Mouse (Mus musculus): ENCODE results near the gene Vps37b.

The Vps37b gene

GRCm38 (mm10) chr5:124045453-124046010, 13.5 kb upstream of the Vps37b start:
- DNase-seq (ENCODE audit: low spot score in 2 of 2) = peak in 1 of 2 experiments; percentile 59

GRCm38 (mm10) chr5:124043999-124044398, 11.9 kb upstream of the Vps37b start:
- no peak for DNase-seq (ENCODE audit: low spot score in 2 of 2)

GRCm38 (mm10) chr5:124043212-124043978, 11.3 kb upstream of the Vps37b start:
- DNase-seq (ENCODE audit: low spot score in 2 of 2) = peak; percentile 59 to 92

GRCm38 (mm10) chr5:124041097-124041496, 9.0 kb upstream of the Vps37b start:
- no peak for DNase-seq (ENCODE audit: low spot score in 2 of 2)

GRCm38 (mm10) chr5:124039602-124040001, 7.5 kb upstream of the Vps37b start:
- no peak for DNase-seq (ENCODE audit: low spot score in 2 of 2)

GRCm38 (mm10) chr5:124036836-124037235, 4.8 kb upstream of the Vps37b start:
- no peak for DNase-seq (ENCODE audit: low spot score in 2 of 2)

GRCm38 (mm10) chr5:124036341-124036740, 4.3 kb upstream of the Vps37b start:
- DNase-seq (ENCODE audit: low spot score in 2 of 2) = no peak

GRCm38 (mm10) chr5:124035806-124036205, 3.7 kb upstream of the Vps37b start:
- DNase-seq (ENCODE audit: low spot score in 2 of 2) = no peak

GRCm38 (mm10) chr5:124035406-124035805, 3.3 kb upstream of the Vps37b start:
- no peak for DNase-seq (ENCODE audit: low spot score in 2 of 2)

- DNase-seq (ENCODE audit: low spot score in 2 of 2) = no peak
Measured at GRCm38 (mm10) chr5:124034471-124034870, 2.4 kb upstream of the Vps37b start.

GRCm38 (mm10) chr5:124031068-124031955, 758 bp downstream of the Vps37b start:
- no peak for DNase-seq (ENCODE audit: low spot score in 2 of 2)

GRCm38 (mm10) chr5:124030386-124031067, 1.5 kb downstream of the Vps37b start:
- no peak for DNase-seq (ENCODE audit: low spot score in 2 of 2)

- DNase-seq (ENCODE audit: low spot score in 2 of 2) = no peak
Measured at GRCm38 (mm10) chr5:124029220-124030035, 2.6 kb downstream of the Vps37b start.

GRCm38 (mm10) chr5:124028680-124029079, 3.4 kb downstream of the Vps37b start:
- no peak for DNase-seq (ENCODE audit: low spot score in 2 of 2)

- DNase-seq (ENCODE audit: low spot score in 2 of 2) = no peak
Measured at GRCm38 (mm10) chr5:124027702-124028470, 4.2 kb downstream of the Vps37b start.

GRCm38 (mm10) chr5:124026568-124026967, 5.5 kb downstream of the Vps37b start:
- DNase-seq (ENCODE audit: low spot score in 2 of 2) = no peak

GRCm38 (mm10) chr5:124025587-124026441, 6.3 kb downstream of the Vps37b start:
- no peak for DNase-seq (ENCODE audit: low spot score in 2 of 2)

GRCm38 (mm10) chr5:124025146-124025545, 6.9 kb downstream of the Vps37b start:
- DNase-seq (ENCODE audit: low spot score in 2 of 2) = no peak

GRCm38 (mm10) chr5:124024677-124025076, 7.4 kb downstream of the Vps37b start:
- no peak for DNase-seq (ENCODE audit: low spot score in 2 of 2)
